Mouse (Mus musculus) heart, embryonic 14.5 days (tissue): ENCODE results near the gene Olfr1339. TPM values are rescaled to one million over a fixed set of nuclear protein-coding genes. Genes with fewer than 3 reads are reported as not detected.

Source experiments
- ATAC-seq: fragments of 200-750 bp; cut with Nextera tagmentation; 2 replicates; pipeline ENCODE4 v1.8.0; 2017; ENCODE audit warnings: low read depth, moderate TSS enrichment; ENCODE audit not compliant: insufficient number of reproducible peaks, insufficient read depth, low FRiP score
- H3K27ac ChIP-seq, 2 experiments: fragments of 200-500 bp in 1 of 2; fragments of 300-500 bp in 1 of 2; sonication (generic) in 1 of 2; replicated peaks in 1 of 2; 2 replicates each; pipeline ENCODE4 v1.5.1; 2012 to 2014; ENCODE audit warnings: low read depth in 2 of 2, low read length in 2 of 2, control low read depth in 1 of 2, mild to moderate bottlenecking in 1 of 2, mixed read lengths in 1 of 2; ENCODE audit not compliant: control insufficient read depth in 1 of 2, insufficient read depth in 1 of 2
- H3K27me3 ChIP-seq: fragments of 300-500 bp; sonication (generic); 2 replicates; pipeline ENCODE4 v1.6.1; 2014; ENCODE audit warnings: mild to moderate bottlenecking, low read length, control low read depth; ENCODE audit not compliant: control insufficient read depth, insufficient read depth
- H3K36me3 ChIP-seq: fragments of 300-500 bp; sonication (generic); 2 replicates; pipeline ENCODE4 v1.6.1; 2014; ENCODE audit warnings: mild to moderate bottlenecking, control low read depth, low read length, mixed read lengths; ENCODE audit not compliant: control insufficient read depth, insufficient read depth
- H3K4me1 ChIP-seq, 2 experiments: fragments of 200-500 bp in 1 of 2; fragments of 300-500 bp in 1 of 2; sonication (generic) in 1 of 2; 2 replicates each; pipeline ENCODE4 v1.6.1; 2012 to 2014; ENCODE audit warnings: low read length in 2 of 2, control low read depth in 1 of 2, mixed read lengths in 1 of 2; ENCODE audit not compliant: control insufficient read depth in 2 of 2, insufficient read depth in 2 of 2
- H3K4me2 ChIP-seq: fragments of 300-500 bp; sonication (generic); 2 replicates; pipeline ENCODE4 v1.6.1; 2014; ENCODE audit warnings: mild to moderate bottlenecking, low read length
- H3K4me3 ChIP-seq, 2 experiments: fragments of 200-500 bp in 1 of 2; fragments of 300-500 bp in 1 of 2; sonication (generic) in 1 of 2; 2 replicates each; pipeline ENCODE4 v1.5.1; 2012 to 2014; ENCODE audit warnings: low read length in 2 of 2, mild to moderate bottlenecking in 2 of 2, control low read depth in 1 of 2, low read depth in 1 of 2, moderate library complexity in 1 of 2; ENCODE audit not compliant: control insufficient read depth in 1 of 2, insufficient read depth in 1 of 2
- H3K9ac ChIP-seq: fragments of 300-500 bp; sonication (generic); 2 replicates; pipeline ENCODE4 v1.6.1; 2014; ENCODE audit warnings: mild to moderate bottlenecking, low read length
- H3K9me3 ChIP-seq: fragments of 300-500 bp; sonication (generic); 2 replicates; pipeline ENCODE4 v1.6.1; 2016; ENCODE audit warnings: low read length, control low read depth; ENCODE audit not compliant: control insufficient read depth
- WGBS: fragments of 180-500 bp; shearing (Covaris S2); extraction: QIAGEN DNeasy Blood & Tissue Kit; methylation state at CpG from one replicate; pipeline ENCODE4 v1.1.7; 2014; 5-methylcytosine and 5-hydroxymethylcytosine counted together
- polyA plus RNA-seq: library from polyadenylated mRNA; unstranded; fragments of >200 nt; fragmentation: Nextera tagmentation; extraction: Ambion mirVana; gene quantifications from 2 replicates; pipeline ENCODE4 v1.2.1, GENCODE M21; 2014

The Olfr1339 gene
- polyA plus RNA-seq, 1 experiment from 2014 or later, result not detected

GRCm38 (mm10) chr4:118721742-118722483 lies 10.1 kb upstream of the Olfr1339 start:
- H3K36me3 ChIP-seq, result no peaks in the 10 kb centered on the region
- H3K27me3 ChIP-seq, result no peaks in the 10 kb centered on the region
- no peak overlapping the region for H3K9ac ChIP-seq
- 46% methylated on average over 10 of the region's 10 CpGs for WGBS
- no peak overlapping the region for H3K4me2 ChIP-seq
- H3K27ac ChIP-seq, result no peak overlapping the region
- H3K9me3 ChIP-seq, result no peaks in the 10 kb centered on the region
- no peaks in the 10 kb centered on the region for H3K4me1 ChIP-seq
- no peak for ATAC-seq
- no peak overlapping the region for H3K4me3 ChIP-seq

- H3K9me3 ChIP-seq, result no peaks in the 10 kb centered on the region
- WGBS, result 47% methylated on average over 3 of the region's 3 CpGs
- no peak overlapping the region for H3K27ac ChIP-seq
- H3K4me3 ChIP-seq, result no peak overlapping the region
- H3K36me3 ChIP-seq, result no peaks in the 10 kb centered on the region
- no peak for ATAC-seq
- no peaks in the 10 kb centered on the region for H3K4me1 ChIP-seq
- peaks cover 22% of the 10 kb centered on the region for H3K27me3 ChIP-seq
- no peak overlapping the region for H3K4me2 ChIP-seq
- no peak overlapping the region for H3K9ac ChIP-seq
Observed at GRCm38 (mm10) chr4:118739574-118739973, 7.6 kb downstream of the Olfr1339 start.

GRCm38 (mm10) chr4:118740988-118741698 lies 9.2 kb downstream of the Olfr1339 start:
- Histone ChIP-seq H3K36me3 (no peaks in the 10 kb centered on the region), H3K4me3 (no peak overlapping the region), H3K27me3 (peaks cover 22% of the 10 kb centered on the region), H3K9ac (no peak overlapping the region), H3K9me3 (no peaks in the 10 kb centered on the region), H3K27ac (no peak overlapping the region), H3K4me1 (no peaks in the 10 kb centered on the region), H3K4me2 (no peak overlapping the region; the same call in 1 of the 2 replicates)
- no peak for ATAC-seq
- whole genome bisulfite sequencing, result 7% methylated on average over 11 of the region's 11 CpGs

GRCm38 (mm10) chr4:118741881-118742280 lies 9.9 kb downstream of the Olfr1339 start:
- no peak overlapping the region for H3K9ac ChIP-seq
- H3K36me3 ChIP-seq, result no peaks in the 10 kb centered on the region
- peaks cover 22% of the 10 kb centered on the region for H3K27me3 ChIP-seq
- H3K9me3 ChIP-seq, result no peaks in the 10 kb centered on the region
- ATAC-seq, result no peak
- no peak overlapping the region; the same call in 1 of the 2 replicates for H3K4me2 ChIP-seq
- H3K4me1 ChIP-seq, result no peaks in the 10 kb centered on the region
- 6% methylated on average over 16 of the region's 16 CpGs for WGBS
- H3K27ac ChIP-seq, result no peak overlapping the region
- no peak overlapping the region for H3K4me3 ChIP-seq

- Histone ChIP-seq H3K36me3 (no peaks in the 10 kb centered on the region), H3K9ac (no peak within 1 kb of the TSS), H3K9me3 (no peaks in the 10 kb centered on the region), H3K4me1 (no peaks in the 10 kb centered on the region), H3K27me3 (no peaks in the 10 kb centered on the region), H3K4me3 (no peak within 1 kb of the TSS), H3K27ac (no peak within 1 kb of the TSS), H3K4me2 (no peak within 1 kb of the TSS)
- WGBS, result 57% methylated on average over 1 of the region's 1 CpGs
- ATAC-seq, result no peak
Observed at GRCm38 (mm10) chr4:118758637-118759036, 26.7 kb downstream of the Olfr1339 start, which contains the start of gene Olfr1338. Gene Olfr1338 (minus strand): TSS chr4:118758737.

- no peak within 1 kb of the TSS for H3K27ac ChIP-seq
- no peak within 1 kb of the TSS for H3K9ac ChIP-seq
- no peaks in the 10 kb centered on the region for H3K27me3 ChIP-seq
- no peaks in the 10 kb centered on the region for H3K36me3 ChIP-seq
- peaks cover 3 to 4% of the 10 kb centered on the region in 2 experiments; a peak in 2 of 4 replicates for H3K4me1 ChIP-seq
- H3K4me2 ChIP-seq, result no peak within 1 kb of the TSS
- H3K9me3 ChIP-seq, result no peaks in the 10 kb centered on the region
- 73% methylated on average over 2 of the region's 2 CpGs for WGBS
- no peak for ATAC-seq
- no peak within 1 kb of the TSS for H3K4me3 ChIP-seq
Observed at GRCm38 (mm10) chr4:118782486-118782885, 50.5 kb downstream of the Olfr1339 start, which contains the start of gene Olfr1337. Gene Olfr1337 (minus strand): TSS chr4:118782586.
